Mouse (Mus musculus) kidney, postnatal 0 days (tissue): Measurements from ENCODE around the gene Man1c1. TPM values are rescaled to one million over a fixed set of nuclear protein-coding genes. Genes with fewer than 3 reads are reported as not detected.

Source experiments
- ATAC-seq: fragments of 200-750 bp; cut with Nextera tagmentation; replicated peaks from 2 replicates; pipeline ENCODE4 v1.8.0; 2017; ENCODE audit warnings: low read depth, moderate number of reproducible peaks, moderate TSS enrichment, moderate library complexity; ENCODE audit not compliant: low FRiP score
- DNase-seq: peaks from one replicate; pipeline ENCODE4 v3.0.0-alpha.2; 2016; ENCODE audit warnings: low spot score
- H3K27ac ChIP-seq: fragments of 300-500 bp; sonication (generic); 2 replicates; pipeline ENCODE4 v1.5.1; 2014; ENCODE audit warnings: mild to moderate bottlenecking
- H3K27me3 ChIP-seq: fragments of 300-500 bp; sonication (generic); 2 replicates; pipeline ENCODE4 v1.6.1; 2014; ENCODE audit warnings: low read length, mixed read lengths; ENCODE audit not compliant: insufficient read depth
- H3K36me3 ChIP-seq: fragments of 300-500 bp; sonication (generic); 2 replicates; pipeline ENCODE4 v1.6.1; 2014; ENCODE audit warnings: low read length, mixed read lengths; ENCODE audit not compliant: insufficient read depth
- H3K4me1 ChIP-seq: fragments of 300-500 bp; sonication (generic); replicated peaks from 2 replicates; pipeline ENCODE4 v1.6.1; 2014; ENCODE audit warnings: antibody characterized with exemption, low read length, mixed read lengths; ENCODE audit not compliant: insufficient read depth
- H3K4me2 ChIP-seq: fragments of 300-500 bp; sonication (generic); 2 replicates; pipeline ENCODE4 v1.6.1; 2014; ENCODE audit warnings: mild to moderate bottlenecking, low read length, moderate library complexity, mixed read lengths
- H3K4me3 ChIP-seq: fragments of 300-500 bp; sonication (generic); replicated peaks from 2 replicates; pipeline ENCODE4 v1.5.1; 2014; ENCODE audit warnings: low read depth, low read length
- H3K9ac ChIP-seq: fragments of 300-500 bp; sonication (generic); 2 replicates; pipeline ENCODE4 v1.6.1; 2014; ENCODE audit warnings: low read depth, low read length
- H3K9me3 ChIP-seq: fragments of 300-500 bp; sonication (generic); replicated peaks from 2 replicates; pipeline ENCODE4 v1.6.1; 2016; ENCODE audit warnings: low read length, inconsistent platforms, mixed read lengths
- CTCF ChIP-seq: IDR thresholded peaks from 2 replicates; pipeline ENCODE4 v1.5.1; 2016; ENCODE audit warnings: antibody characterized with exemption, low read depth, mild to moderate bottlenecking, moderate library complexity
- WGBS: fragments of 180-500 bp; shearing (Covaris S2); extraction: QIAGEN DNeasy Blood & Tissue Kit; methylation state at CpG from one replicate; pipeline ENCODE4 v1.1.7; 2014; 5-methylcytosine and 5-hydroxymethylcytosine counted together
- polyA plus RNA-seq: library from polyadenylated mRNA; unstranded; fragments of >200 nt; fragmentation: Nextera tagmentation; extraction: Ambion mirVana; gene quantifications from 2 replicates; pipeline ENCODE4 v1.2.1, GENCODE M21; 2015

Gene Man1c1
- polyA plus RNA-seq, 1 experiment from 2014 or later: 3.2 TPM

DNA sequence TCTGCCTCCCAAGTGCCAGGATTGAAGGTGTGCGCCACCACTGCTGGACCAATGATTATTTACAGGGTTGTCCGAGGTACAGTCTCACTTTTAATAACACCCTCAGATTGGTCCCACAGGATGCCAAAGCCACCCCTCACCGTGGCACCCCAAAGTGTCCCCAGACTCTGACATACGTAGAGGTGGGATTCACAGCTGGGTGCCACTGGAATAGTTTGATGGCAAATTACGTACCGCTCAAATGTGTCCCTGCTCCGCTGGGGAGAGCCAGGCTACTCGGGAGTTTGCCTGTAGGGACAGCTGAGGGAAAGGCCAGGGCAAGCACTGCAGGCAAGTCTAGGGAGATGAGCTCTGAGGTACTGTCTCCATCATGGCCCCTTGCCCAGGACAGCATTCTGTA, 30.9 kb downstream of the Man1c1 start:
- Histone ChIP-seq H3K36me3 (no peaks in the 10 kb centered on the region), H3K4me3 (no peak overlapping the region), H3K4me1 (peaks cover 17% of the 10 kb centered on the region), H3K4me2 (no peak overlapping the region), H3K27me3 (no peaks in the 10 kb centered on the region), H3K9ac (no peak overlapping the region), H3K9me3 (no peaks in the 10 kb centered on the region), H3K27ac (no peak overlapping the region)
- no peak for DNase-seq
- WGBS: 90% methylated on average over 8 of the region's 8 CpGs
- no peak for TF ChIP-seq CTCF
- ATAC-seq: no peak

DNA sequence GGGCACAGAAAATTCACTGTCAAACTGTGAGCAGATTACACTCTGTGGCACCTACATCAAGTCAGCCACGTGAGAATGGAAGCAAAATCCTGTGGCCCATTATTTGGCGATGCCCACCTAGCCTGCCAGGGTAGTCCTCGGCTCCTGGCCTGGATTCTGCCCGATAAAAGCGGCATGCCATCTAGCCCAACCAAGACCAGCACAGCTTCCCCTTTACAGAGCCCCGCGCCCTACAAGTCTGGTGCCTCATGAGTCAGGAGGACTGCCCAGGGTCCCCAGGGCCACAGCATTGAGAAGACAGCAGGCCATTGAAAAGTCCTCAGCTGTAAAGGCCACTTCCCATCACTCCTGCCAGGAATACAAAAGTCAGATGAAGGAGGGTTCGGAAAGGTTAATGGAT, 31.8 kb downstream of the Man1c1 start:
- no peak overlapping the region for H3K9ac ChIP-seq

DNA sequence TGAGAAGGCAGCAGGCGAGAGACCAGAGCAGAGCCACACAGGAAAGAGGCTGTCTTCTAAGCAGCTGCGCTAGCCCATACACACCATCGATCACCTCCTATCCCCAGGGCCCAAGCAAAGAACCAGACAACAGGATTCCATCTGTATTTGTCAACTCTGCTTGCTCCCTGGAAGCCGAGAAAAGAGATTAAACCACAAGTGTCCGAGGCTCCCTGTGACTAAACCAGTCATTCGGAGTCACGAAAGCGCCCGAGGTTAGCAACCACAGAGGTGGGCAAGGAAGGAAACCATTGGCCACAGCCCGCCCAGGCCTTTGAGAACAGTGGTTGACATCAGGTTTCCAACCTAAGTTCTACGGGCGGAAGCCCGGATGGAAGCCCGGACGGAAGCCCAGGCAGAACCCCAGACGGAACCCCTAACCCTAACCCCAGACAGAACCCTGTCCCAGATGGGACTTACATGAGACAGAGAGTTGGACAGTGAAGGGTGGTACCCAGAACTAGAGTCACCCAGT, 32.4 kb downstream of the Man1c1 start:
- no peaks in the 10 kb centered on the region for H3K27me3 ChIP-seq
- H3K27ac ChIP-seq: no peak overlapping the region
- H3K9ac ChIP-seq: no peak overlapping the region
- WGBS: 79% methylated on average over 16 of the region's 16 CpGs
- peak; percentile 49 for DNase-seq
- no peak overlapping the region for H3K4me2 ChIP-seq
- no peak for ATAC-seq
- peaks cover 18% of the 10 kb centered on the region for H3K4me1 ChIP-seq
- no peak overlapping the region for H3K4me3 ChIP-seq
- no peak for TF ChIP-seq CTCF
- H3K36me3 ChIP-seq: no peaks in the 10 kb centered on the region
- H3K9me3 ChIP-seq: no peaks in the 10 kb centered on the region

More for the DNA sequence above, 31.8 kb downstream of the Man1c1 start:
- H3K36me3 ChIP-seq: no peaks in the 10 kb centered on the region
- no peaks in the 10 kb centered on the region for H3K9me3 ChIP-seq
- peaks cover 18% of the 10 kb centered on the region for H3K4me1 ChIP-seq
- H3K4me3 ChIP-seq: no peak overlapping the region
- no peak overlapping the region for H3K27ac ChIP-seq
- WGBS: 85% methylated on average over 8 of the region's 8 CpGs
- H3K27me3 ChIP-seq: no peaks in the 10 kb centered on the region
- no peak for TF ChIP-seq CTCF
- no peak for ATAC-seq
- H3K4me2 ChIP-seq: no peak overlapping the region
- no peak for DNase-seq

DNA sequence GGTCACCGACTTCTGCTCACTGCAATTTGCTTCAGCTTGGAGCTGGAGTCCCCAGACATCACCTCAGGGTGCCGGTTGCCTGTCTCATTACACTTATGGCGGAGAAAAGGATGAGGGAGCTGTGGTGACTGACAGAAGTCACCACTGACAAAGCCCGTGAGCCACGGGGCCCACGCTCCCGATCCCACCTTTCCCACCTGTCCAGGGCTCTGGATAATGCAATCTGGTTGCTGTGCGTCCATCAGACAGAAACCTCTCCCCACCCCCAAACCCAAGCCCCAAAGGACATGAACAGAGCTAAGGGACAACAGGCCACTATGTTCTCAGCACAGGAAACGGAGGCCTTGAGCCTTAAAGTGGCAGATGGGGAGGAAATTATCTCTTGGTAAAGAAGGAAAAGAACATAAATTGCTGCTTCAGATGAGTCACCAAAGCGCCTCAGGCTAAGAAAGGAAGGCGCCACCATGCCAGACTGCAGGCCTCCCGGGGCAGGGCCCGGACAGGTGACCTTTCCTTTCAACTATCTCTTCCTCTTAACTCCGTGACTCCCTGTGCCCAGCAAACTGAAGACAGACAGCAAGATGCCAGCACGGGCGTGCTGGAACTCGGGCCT, 34.2 kb downstream of the Man1c1 start:
- Histone ChIP-seq H3K9me3 (no peaks in the 10 kb centered on the region), H3K9ac (no peak overlapping the region), H3K27ac (peak overlapping the region; percentile 60), H3K4me1 (peaks cover 18% of the 10 kb centered on the region; the same call in 1 of the 2 replicates), H3K27me3 (no peaks in the 10 kb centered on the region), H3K4me2 (no peak overlapping the region), H3K4me3 (no peak overlapping the region), H3K36me3 (no peaks in the 10 kb centered on the region)
- DNase-seq (peak; percentile 60), ATAC-seq (no peak)
- WGBS: 50% methylated on average over 17 of the region's 17 CpGs
- TF ChIP-seq CTCF: no peak

DNA sequence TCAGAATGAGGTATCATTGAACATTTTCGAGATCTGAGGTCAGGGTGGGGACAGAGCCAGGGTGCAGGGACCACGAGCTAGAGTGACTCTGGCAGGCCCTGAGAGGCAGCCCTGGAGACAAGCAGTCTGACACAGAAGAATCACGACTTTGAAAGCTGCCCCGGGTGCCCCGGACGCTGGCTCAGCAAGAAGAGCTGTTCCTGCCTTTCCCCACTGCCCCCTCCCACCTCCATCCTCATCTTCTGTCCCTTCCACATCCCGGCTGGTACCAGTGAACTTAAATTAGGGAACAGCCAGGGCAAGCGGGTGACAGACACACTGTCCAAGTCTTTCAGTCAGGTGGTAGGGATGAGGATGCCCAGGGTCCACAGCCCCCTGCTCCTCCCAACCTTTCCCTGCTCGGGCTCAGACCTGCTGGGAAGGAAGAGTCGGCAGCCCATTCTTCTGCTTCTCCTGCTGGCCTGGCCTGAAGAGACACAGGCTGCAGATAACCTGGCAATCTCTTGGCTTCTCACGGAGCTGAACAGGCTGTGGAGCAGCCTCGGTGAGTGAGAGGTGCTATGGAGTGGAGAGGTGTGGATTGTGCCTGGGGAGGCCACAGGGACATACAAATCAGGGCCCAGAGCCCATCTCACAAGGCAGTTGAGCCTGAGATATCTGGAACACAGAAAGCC, 35.6 kb downstream of the Man1c1 start:
- Histone ChIP-seq H3K4me2 (no peak overlapping the region), H3K27me3 (no peaks in the 10 kb centered on the region), H3K4me1 (peaks cover 15% of the 10 kb centered on the region; the same call in 1 of the 2 replicates), H3K4me3 (no peak overlapping the region), H3K36me3 (no peaks in the 10 kb centered on the region), H3K9ac (no peak overlapping the region), H3K27ac (no peak overlapping the region), H3K9me3 (no peaks in the 10 kb centered on the region)
- ATAC-seq (no peak), DNase-seq (no peak)
- 39% methylated on average over 12 of the region's 12 CpGs for WGBS
- no peak for TF ChIP-seq CTCF

DNA sequence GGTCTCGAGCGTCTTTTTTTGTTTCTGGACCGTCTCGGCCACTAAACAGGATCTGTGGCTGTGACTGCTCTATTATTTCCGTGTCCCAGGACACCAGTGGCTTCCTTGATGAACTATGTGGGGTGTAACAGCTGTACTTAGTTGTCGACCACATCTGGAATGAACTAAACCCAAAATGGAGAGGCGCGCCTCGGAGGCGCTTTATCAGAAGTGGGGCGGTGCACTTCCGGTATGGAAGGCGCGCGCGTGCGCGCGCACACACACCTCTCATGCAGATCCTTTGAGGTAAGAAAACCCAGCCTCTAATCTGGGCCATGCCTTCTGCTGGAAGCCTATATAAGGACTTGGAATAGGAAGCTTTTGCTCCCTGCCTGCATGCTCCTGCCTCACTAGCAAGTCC, 37.7 kb downstream of the Man1c1 start:
- ATAC-seq: no peak
- 95% methylated on average over 19 of the region's 19 CpGs for WGBS

More for the DNA sequence above, 37.7 kb downstream of the Man1c1 start:
- H3K9ac ChIP-seq: no peak overlapping the region
- no peak for DNase-seq
- TF ChIP-seq CTCF: no peak
- H3K4me3 ChIP-seq: no peak overlapping the region
- H3K4me2 ChIP-seq: no peak overlapping the region
- H3K27ac ChIP-seq: no peak overlapping the region
- H3K27me3 ChIP-seq: no peaks in the 10 kb centered on the region
- H3K4me1 ChIP-seq: peaks cover 10% of the 10 kb centered on the region; the same call in 1 of the 2 replicates
- H3K9me3 ChIP-seq: no peaks in the 10 kb centered on the region
- H3K36me3 ChIP-seq: no peaks in the 10 kb centered on the region
